In the genomic region with DNA sequence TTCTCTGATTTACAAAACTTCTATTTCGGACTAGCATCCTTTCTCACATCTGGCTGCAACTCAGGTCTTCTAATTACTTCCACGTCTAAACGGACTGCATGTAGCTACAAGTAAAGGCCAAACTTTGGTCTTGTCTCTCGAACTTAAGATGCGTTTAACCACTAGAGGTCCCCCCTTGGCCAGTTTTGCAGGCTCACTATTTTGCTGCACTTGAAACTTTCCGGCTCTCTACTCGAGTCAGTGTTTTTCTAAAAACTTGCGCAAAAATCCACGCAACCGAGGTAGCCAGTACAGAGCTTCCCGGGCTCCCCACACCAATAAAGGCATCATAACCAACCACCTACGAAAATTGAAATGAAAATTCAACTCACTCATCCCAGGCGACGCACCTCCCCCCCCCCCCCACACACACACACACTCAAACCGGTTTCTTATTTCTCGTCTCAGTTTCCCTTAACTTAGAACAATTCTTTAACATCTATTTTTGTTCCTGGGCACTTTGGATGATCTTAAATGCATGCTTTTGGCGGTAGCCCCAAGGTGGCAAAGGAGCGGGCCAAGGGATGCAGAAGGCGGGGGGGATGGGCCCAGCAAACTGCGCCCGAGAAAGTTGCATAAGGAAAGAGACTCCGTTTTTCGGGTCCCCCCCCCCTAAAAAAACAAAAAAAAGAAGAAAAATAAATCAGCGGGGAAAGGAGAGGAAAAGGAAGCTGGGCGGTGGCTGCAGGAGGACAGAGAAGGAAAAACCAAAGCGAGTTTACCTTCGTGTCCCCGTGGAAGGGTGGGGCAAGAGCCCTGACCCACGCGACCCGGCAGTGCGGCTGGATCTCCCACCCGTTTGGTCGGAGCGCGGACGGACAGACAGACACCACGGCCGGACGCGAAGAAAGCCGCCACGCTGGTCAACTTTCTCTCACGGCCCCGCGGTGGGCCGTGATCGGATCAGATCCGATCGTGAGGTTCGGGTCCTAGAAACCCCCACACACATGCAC, we compare ENCODE assay signal across 8 mouse cellular contexts. TPM values are rescaled to one million over a fixed set of nuclear protein-coding genes. Genes with fewer than 3 reads are reported as not detected.
A peak's percentile ranks its signal among the peaks of the same experiment; 100 is the strongest.
DNase-seq lines count a peak whose midpoint lies in the region; ATAC-seq lines count a peak whose summit lies in the region.

No protein-coding gene starts in this region.

- H3K9ac ChIP-seq in intestine, embryonic 16.5 days (ENCODE audit: low read depth, low read length) = peak overlapping the region; percentile 95

- DNase-seq in adrenal gland, adult 8-10 months = peak; percentile 83
- peak; percentile 80 for DNase-seq in embryo, embryonic 11.5 days (ENCODE audit: low read depth, low spot score)
- peak; percentile 60 for DNase-seq in gonadal fat pad, adult 2 months (ENCODE audit: low read depth)
- DNase-seq in left cerebral cortex, postnatal 25 days (ENCODE audit: low spot score in 2 of 2) = peak; percentile 79 to 92
- DNase-seq in mesoderm, embryonic 11.5 days (ENCODE audit: low read depth, low spot score) = peak; percentile 87
- peak; percentile 72 for DNase-seq in right cerebral cortex, postnatal 25 days
- DNase-seq in urinary bladder, postnatal 36 days (ENCODE audit: low spot score in 2 of 2) = peak; percentile 72 to 83

- peak; percentile 8; the same call in 1 of the 2 replicates for ATAC-seq in intestine, embryonic 16.5 days

- peak overlapping the region; percentile 85 for H3K4me3 ChIP-seq in intestine, embryonic 16.5 days (ENCODE audit: low read length)

- no peaks in the 10 kb centered on the region for H3K9me3 ChIP-seq in intestine, embryonic 16.5 days (ENCODE audit: control insufficient read depth, low read length)

- under 1% methylated on average over 51 of the region's 51 CpGs for WGBS in intestine, embryonic 16.5 days

- intact Hi-C loops in left cerebral cortex, postnatal 25 days (cut with DNase I) = loop anchor here (2.0 to 5.0 kb wide), 6 partner anchors 122 to 624 kb away; a partner anchor contains a TSS

- H3K4me2 ChIP-seq in intestine, embryonic 16.5 days (ENCODE audit: low read depth, low read length) = peak overlapping the region; percentile 68

- 0 out of 2 replicates have a peak, but pooled peaks cover 4% of the 10 kb centered on the region for H3K4me1 ChIP-seq in intestine, embryonic 16.5 days (ENCODE audit: control insufficient read depth, insufficient read depth, low read length)

- no peaks in the 10 kb centered on the region for H3K36me3 ChIP-seq in intestine, embryonic 16.5 days (ENCODE audit: control insufficient read depth, insufficient read depth, low read length)

- H3K27ac ChIP-seq in intestine, embryonic 16.5 days (ENCODE audit: low read length) = peak overlapping the region; percentile 93

- H3K27me3 ChIP-seq in intestine, embryonic 16.5 days (replicated peaks; ENCODE audit: control insufficient read depth, insufficient read depth, low read length) = no peaks in the 10 kb centered on the region

RNA-seq across cellular contexts. Expression of a gene that starts 2.5 kb away (rescaled TPM):
- 10 to 100 TPM; 13.5 to 18.0 (median 15.4) TPM for total RNA-seq in adrenal gland, adult 8-10 months (2022)
- 6.5 and 10.0 TPM in 2 replicates for polyA plus RNA-seq in gonadal fat pad, adult 2 months (2012; rRNA removed)
- 7.4 and 8.3 TPM in 2 replicates for polyA plus RNA-seq in intestine, embryonic 16.5 days (2015; fragmentation: Nextera tagmentation; extraction: Ambion mirVana)
- 10 to 100 TPM; 26.4 to 28.0 TPM for total RNA-seq in left cerebral cortex, postnatal 25 days (2021)

Comparison
In these comparisons a context has a peak if more than half of its experiments do, and no peak if none do; other contexts are left out.
1. Peak in every context shown above with its lines: DNase-seq, ATAC-seq, H3K4me3 ChIP-seq and H3K27ac ChIP-seq.